Mouse (Mus musculus): ENCODE data around the gene Lins1. TPM values are rescaled to one million over a fixed set of nuclear protein-coding genes. Genes with fewer than 3 reads are reported as not detected.

Gene Lins1
- polyA plus RNA-seq, 1 experiment from 2014 or later, result 2.6 TPM

- peaks cover 27% of the 10 kb centered on the region for H3K36me3 ChIP-seq (replicated peaks; ENCODE audit: insufficient read depth, low read length)
- WGBS (ENCODE audit: insufficient replicate concordance), result 78% methylated on average over 9 of the region's 9 CpGs
- ATAC-seq, result no peak
- no peaks in the 10 kb centered on the region for H3K9me3 ChIP-seq (ENCODE audit: low read length)
- no peak for DNase-seq
- no peak for TF ChIP-seq CTCF (IDR thresholded peaks at IDR 0.05; ENCODE audit: low read depth)
- TF ChIP-seq EP300 (IDR thresholded peaks at IDR 0.05; ENCODE audit: low read depth), result no peak
- H3K4me3 ChIP-seq (ENCODE audit: low read depth, low read length), result no peak overlapping the region
- no peak overlapping the region for H3K27ac ChIP-seq (ENCODE audit: low read depth)
- no peak overlapping the region for H3K4me2 ChIP-seq (ENCODE audit: low read depth, low read length)
- H3K27me3 ChIP-seq (ENCODE audit: insufficient read depth, low read length), result no peaks in the 10 kb centered on the region
- H3K4me1 ChIP-seq (ENCODE audit: insufficient read depth), result no peaks in the 10 kb centered on the region
- no peak overlapping the region for H3K9ac ChIP-seq (replicated peaks)
Observed at GRCm38 (mm10) chr7:66655471-66655870, 34.2 kb upstream of the Lins1 start.

- ATAC-seq (no peak), DNase-seq (no peak)
- Histone ChIP-seq H3K4me2 (ENCODE audit: low read depth, low read length) (no peak overlapping the region), H3K9me3 (ENCODE audit: low read length) (no peaks in the 10 kb centered on the region), H3K27ac (ENCODE audit: low read depth) (no peak overlapping the region), H3K9ac (replicated peaks) (no peak overlapping the region), H3K4me3 (ENCODE audit: low read depth, low read length) (no peak overlapping the region), H3K36me3 (replicated peaks; ENCODE audit: insufficient read depth, low read length) (peaks cover 16% of the 10 kb centered on the region), H3K27me3 (ENCODE audit: insufficient read depth, low read length) (no peaks in the 10 kb centered on the region), H3K4me1 (ENCODE audit: insufficient read depth) (peaks cover 7% of the 10 kb centered on the region; the same call in 1 of the 2 replicates)
- no peak for TF ChIP-seq EP300 (IDR thresholded peaks at IDR 0.05; ENCODE audit: low read depth)
- TF ChIP-seq CTCF (IDR thresholded peaks at IDR 0.05; ENCODE audit: low read depth), result no peak
- 70% methylated on average over 7 of the region's 7 CpGs for WGBS (ENCODE audit: insufficient replicate concordance)
Observed at GRCm38 (mm10) chr7:66660291-66660690, 29.4 kb upstream of the Lins1 start.

GRCm38 (mm10) chr7:66660972-66661371 is 28.7 kb upstream of the Lins1 start:
- H3K4me3 ChIP-seq (ENCODE audit: low read depth, low read length), result no peak overlapping the region
- TF ChIP-seq EP300 (IDR thresholded peaks at IDR 0.05; ENCODE audit: low read depth) (no peak), CTCF (IDR thresholded peaks at IDR 0.05; ENCODE audit: low read depth) (no peak)
- no peak overlapping the region for H3K4me2 ChIP-seq (ENCODE audit: low read depth, low read length)
- no peak overlapping the region for H3K27ac ChIP-seq (ENCODE audit: low read depth)
- 81% methylated on average over 8 of the region's 8 CpGs for WGBS (ENCODE audit: insufficient replicate concordance)
- no peak for DNase-seq
- peaks cover 7% of the 10 kb centered on the region; the same call in 1 of the 2 replicates for H3K4me1 ChIP-seq (ENCODE audit: insufficient read depth)
- no peaks in the 10 kb centered on the region for H3K27me3 ChIP-seq (ENCODE audit: insufficient read depth, low read length)
- peaks cover 16% of the 10 kb centered on the region for H3K36me3 ChIP-seq (replicated peaks; ENCODE audit: insufficient read depth, low read length)
- ATAC-seq, result no peak
- no peak overlapping the region for H3K9ac ChIP-seq (replicated peaks)
- H3K9me3 ChIP-seq (ENCODE audit: low read length), result no peaks in the 10 kb centered on the region

- Histone ChIP-seq H3K36me3 (replicated peaks; ENCODE audit: insufficient read depth, low read length) (peaks cover 17% of the 10 kb centered on the region), H3K4me2 (ENCODE audit: low read depth, low read length) (peak overlapping the region; percentile 66), H3K4me3 (ENCODE audit: low read depth, low read length) (peak overlapping the region; percentile 32), H3K9ac (replicated peaks) (no peak overlapping the region), H3K9me3 (ENCODE audit: low read length) (no peaks in the 10 kb centered on the region), H3K4me1 (ENCODE audit: insufficient read depth) (peaks cover 7% of the 10 kb centered on the region; the same call in 1 of the 2 replicates), H3K27ac (ENCODE audit: low read depth) (no peak overlapping the region), H3K27me3 (ENCODE audit: insufficient read depth, low read length) (no peaks in the 10 kb centered on the region)
- WGBS (ENCODE audit: insufficient replicate concordance), result 11% methylated on average over 8 of the region's 8 CpGs
- peak; percentile 77 for DNase-seq
- TF ChIP-seq EP300 (IDR thresholded peaks at IDR 0.05; ENCODE audit: low read depth) (no peak), CTCF (IDR thresholded peaks at IDR 0.05; ENCODE audit: low read depth) (peak; percentile 95)
- ATAC-seq, result peak; percentile 57
Observed at GRCm38 (mm10) chr7:66661572-66661971, 28.1 kb upstream of the Lins1 start.

- H3K4me1 ChIP-seq (ENCODE audit: insufficient read depth), result peaks cover 7% of the 10 kb centered on the region; the same call in 1 of the 2 replicates
- no peak overlapping the region; the same call in 1 of the 2 replicates for H3K4me2 ChIP-seq (ENCODE audit: low read depth, low read length)
- no peak overlapping the region for H3K4me3 ChIP-seq (ENCODE audit: low read depth, low read length)
- no peak for TF ChIP-seq EP300 (IDR thresholded peaks at IDR 0.05; ENCODE audit: low read depth)
- no peak for TF ChIP-seq CTCF (IDR thresholded peaks at IDR 0.05; ENCODE audit: low read depth)
- WGBS (ENCODE audit: insufficient replicate concordance), result 76% methylated on average over 3 of the region's 3 CpGs
- H3K9ac ChIP-seq (replicated peaks), result no peak overlapping the region
- ATAC-seq (peak; percentile 72), DNase-seq (no peak)
- 0 out of 2 replicates have a peak overlapping the region, but pooled peaks have one; percentile 29 for H3K27ac ChIP-seq (ENCODE audit: low read depth)
- no peaks in the 10 kb centered on the region for H3K27me3 ChIP-seq (ENCODE audit: insufficient read depth, low read length)
- no peaks in the 10 kb centered on the region; the same call in 1 of the 2 replicates for H3K9me3 ChIP-seq (ENCODE audit: low read length)
- peaks cover 17% of the 10 kb centered on the region for H3K36me3 ChIP-seq (replicated peaks; ENCODE audit: insufficient read depth, low read length)
Observed at GRCm38 (mm10) chr7:66663548-66663947, 26.1 kb upstream of the Lins1 start.

GRCm38 (mm10) chr7:66667064-66667463 is 22.6 kb upstream of the Lins1 start:
- no peak for DNase-seq
- H3K4me3 ChIP-seq (ENCODE audit: low read depth, low read length), result no peak overlapping the region
- no peak for TF ChIP-seq CTCF (IDR thresholded peaks at IDR 0.05; ENCODE audit: low read depth)
- no peak for TF ChIP-seq EP300 (IDR thresholded peaks at IDR 0.05; ENCODE audit: low read depth)
- no peaks in the 10 kb centered on the region for H3K27me3 ChIP-seq (ENCODE audit: insufficient read depth, low read length)
- peaks cover 14% of the 10 kb centered on the region for H3K36me3 ChIP-seq (replicated peaks; ENCODE audit: insufficient read depth, low read length)
- no peak for ATAC-seq
- no peaks in the 10 kb centered on the region; the same call in 1 of the 2 replicates for H3K9me3 ChIP-seq (ENCODE audit: low read length)
- H3K27ac ChIP-seq (ENCODE audit: low read depth), result no peak overlapping the region
- peaks cover 7% of the 10 kb centered on the region; the same call in 1 of the 2 replicates for H3K4me1 ChIP-seq (ENCODE audit: insufficient read depth)
- no peak overlapping the region for H3K4me2 ChIP-seq (ENCODE audit: low read depth, low read length)
- no peak overlapping the region for H3K9ac ChIP-seq (replicated peaks)
